Mouse (Mus musculus) large intestine, adult 2 months (tissue): Measurements from ENCODE around the gene Ednrb. TPM values are rescaled to one million over a fixed set of nuclear protein-coding genes. Genes with fewer than 3 reads are reported as not detected.
"Not testable (repeated sequence)": the region's sequence is repeated elsewhere in the genome, so short reads cannot be mapped to it uniquely, and the experiment has no call there.

Experiments used
- DNase-seq: peaks from one replicate; pipeline ENCODE4 v3.0.0-alpha.2; 2012; ENCODE audit warnings: low read depth, low spot score
- WGBS: fragments of 180-500 bp; shearing (Covaris S2); methylation state at CpG from one replicate; pipeline ENCODE4 v1.1.7; 2018; 5-methylcytosine and 5-hydroxymethylcytosine counted together
- polyA plus RNA-seq: library from polyadenylated mRNA; depleted of rRNA; stranded (reverse); fragments of >200 nt; gene quantifications from 2 replicates; pipeline ENCODE4 v1.2.3, GENCODE M21; 2012

Gene Ednrb
- polyA plus RNA-seq, 1 experiment = 4.7 TPM

DNA sequence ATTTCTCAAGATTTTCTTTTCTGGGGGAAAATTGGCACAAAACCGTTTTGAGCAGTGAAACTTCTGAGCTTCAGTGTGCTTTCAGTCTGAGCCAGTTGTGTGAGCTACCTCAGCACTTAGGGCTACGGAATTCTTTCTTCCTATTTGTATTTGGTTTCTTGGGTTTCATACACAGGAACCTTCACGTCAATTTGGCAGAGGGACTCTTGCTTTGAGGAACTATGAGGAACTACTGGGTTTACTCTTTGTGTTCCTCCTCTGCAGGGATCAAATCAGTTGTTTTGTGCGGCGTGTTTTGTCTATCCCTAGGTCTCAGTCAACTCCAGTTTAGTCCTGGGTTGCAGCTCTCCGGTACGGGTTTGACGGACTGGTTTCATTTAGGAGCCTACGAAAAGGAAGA is 17.9 kb downstream of the Ednrb start:
- no peak for DNase-seq
- 83% methylated on average over 9 of the region's 9 CpGs for WGBS

DNA sequence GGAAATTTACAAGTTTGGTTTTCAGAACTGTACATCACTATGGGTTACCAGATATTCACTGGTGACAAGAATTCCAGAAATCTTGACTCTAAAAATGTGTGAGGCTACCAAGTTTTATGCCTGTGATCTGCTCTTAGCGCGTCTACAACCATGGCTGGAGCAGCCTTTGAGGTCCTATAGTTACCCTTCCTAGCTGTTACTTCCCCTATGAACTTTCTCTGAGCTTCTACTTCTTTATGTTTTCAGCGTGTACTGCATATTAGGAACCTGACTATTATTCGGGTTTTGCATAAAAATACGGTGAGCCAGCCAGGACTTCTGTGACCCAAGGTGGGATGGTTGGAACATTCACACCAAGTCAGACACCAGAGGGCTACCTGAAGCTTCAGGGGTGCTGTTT is 18.3 kb downstream of the Ednrb start:
- DNase-seq = no peak
- 91% methylated on average over 5 of the region's 5 CpGs for WGBS

DNA sequence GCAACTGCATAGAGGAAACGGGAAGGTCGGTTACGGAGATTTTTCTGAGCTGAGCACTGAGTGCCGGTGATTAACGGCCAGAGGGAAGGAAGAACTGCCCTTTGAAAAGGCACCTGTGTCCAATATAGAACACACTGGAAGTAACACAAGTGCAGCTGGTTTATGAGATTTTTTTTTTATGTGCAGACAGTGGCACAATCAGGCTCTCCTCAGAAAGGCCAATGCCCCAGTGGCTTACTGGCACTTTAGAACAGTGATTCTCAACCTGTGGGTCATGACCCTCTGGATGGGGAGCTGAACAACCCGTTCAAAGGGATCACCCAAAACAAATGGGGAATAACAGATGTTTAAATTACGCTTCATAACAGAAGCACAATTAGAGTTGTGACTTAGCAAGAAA is 20.7 kb downstream of the Ednrb start:
- no peak for DNase-seq
- 61% methylated on average over 7 of the region's 7 CpGs for WGBS

- WGBS = 34% methylated on average over 1 of the region's 1 CpGs
- no peak for DNase-seq
Measured at GRCm38 (mm10) chr14:103822590-103822989, 21.6 kb downstream of the Ednrb start.

DNA sequence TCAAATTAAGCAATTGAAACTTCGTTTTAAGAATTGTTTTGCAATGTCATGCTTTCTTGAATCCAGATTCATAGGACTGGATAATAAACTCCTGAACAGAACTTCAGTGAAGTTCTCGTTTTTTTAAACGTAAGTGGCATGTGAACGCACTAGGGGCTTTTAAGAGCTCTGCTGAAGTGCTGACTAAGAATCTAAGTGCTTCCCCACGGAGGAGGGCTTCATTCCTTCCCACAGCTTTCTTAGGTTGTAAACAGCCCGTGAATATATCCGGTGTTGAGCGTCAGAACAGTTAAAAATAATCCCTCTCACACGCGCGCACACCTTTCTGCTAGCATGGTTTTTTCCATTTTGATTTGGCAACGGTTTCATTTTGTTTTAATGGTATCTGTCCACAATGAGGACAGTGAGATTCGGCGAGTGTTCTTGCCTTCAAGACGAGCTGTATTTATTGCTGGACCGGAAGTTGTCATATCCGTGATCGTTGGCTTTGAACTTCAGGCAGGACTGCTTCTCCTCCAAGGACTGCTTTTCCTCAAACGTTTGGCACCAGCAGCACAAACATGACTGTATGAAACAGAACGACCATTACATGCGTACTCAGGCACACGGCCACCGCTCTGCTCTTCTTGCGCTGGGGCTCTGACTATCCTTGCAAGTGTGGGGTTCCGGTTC is 27.4 kb downstream of the Ednrb start:
- DNase-seq = no peak
- WGBS = 61% methylated on average over 25 of the region's 25 CpGs

- DNase-seq = no peak
- WGBS = 73% methylated on average over 16 of the region's 16 CpGs
Measured at GRCm38 (mm10) chr14:103815542-103815941, 28.7 kb downstream of the Ednrb start.

DNA sequence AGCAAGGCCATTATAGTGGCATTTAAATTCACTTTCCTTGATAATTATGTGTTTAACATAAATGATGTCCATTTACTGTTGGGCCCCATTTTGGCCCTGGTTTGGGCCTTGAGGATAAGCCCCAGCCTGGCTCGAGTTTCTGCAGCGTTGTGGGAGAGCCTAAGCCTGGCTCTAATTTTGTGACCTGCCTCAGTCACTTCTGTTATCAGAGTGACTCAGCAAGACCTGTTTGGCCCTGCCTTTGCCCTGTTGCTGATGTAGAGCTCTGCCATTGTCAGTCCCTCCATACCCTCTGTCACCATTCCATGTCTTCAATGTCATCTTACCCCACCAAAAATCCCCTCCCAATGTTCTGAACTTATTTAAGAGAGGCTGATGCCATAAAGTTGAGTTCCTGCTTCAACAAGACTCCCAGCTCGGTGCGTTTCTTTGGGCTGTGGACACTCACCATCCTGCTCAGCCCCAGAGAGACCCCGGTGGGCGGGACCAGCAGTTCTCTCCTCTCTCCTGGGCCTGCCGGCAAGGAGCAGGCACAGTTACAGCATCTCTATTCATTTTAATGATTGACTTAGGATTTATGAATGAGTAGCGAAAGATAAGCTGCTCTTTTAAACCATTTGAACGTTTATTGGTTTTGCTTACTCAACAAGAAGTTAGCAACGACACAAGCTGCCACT is 30.0 kb downstream of the Ednrb start:
- WGBS = 52% methylated on average over 10 of the region's 10 CpGs
- no peak for DNase-seq

DNA sequence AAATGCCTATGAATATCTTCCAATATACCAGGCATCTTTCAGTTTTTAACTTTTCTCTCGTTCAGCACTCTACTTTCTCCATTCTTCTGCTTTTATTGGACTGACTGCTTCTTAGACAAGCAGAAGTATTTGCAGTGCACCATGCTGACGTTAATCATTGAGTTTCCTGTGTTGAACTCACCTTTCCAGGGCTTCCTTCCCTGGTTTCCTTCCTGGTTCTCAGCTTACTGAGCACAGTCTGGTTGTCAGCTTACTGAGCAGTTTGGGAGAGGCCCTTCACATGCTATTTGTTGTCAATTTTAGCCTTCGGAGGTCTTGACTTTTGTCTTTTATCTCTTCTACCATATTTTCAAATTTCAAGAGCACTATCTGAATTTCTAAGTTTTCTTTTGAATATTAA is 31.0 kb downstream of the Ednrb start:
- WGBS = 36% methylated on average over 3 of the region's 3 CpGs
- no peak for DNase-seq

DNA sequence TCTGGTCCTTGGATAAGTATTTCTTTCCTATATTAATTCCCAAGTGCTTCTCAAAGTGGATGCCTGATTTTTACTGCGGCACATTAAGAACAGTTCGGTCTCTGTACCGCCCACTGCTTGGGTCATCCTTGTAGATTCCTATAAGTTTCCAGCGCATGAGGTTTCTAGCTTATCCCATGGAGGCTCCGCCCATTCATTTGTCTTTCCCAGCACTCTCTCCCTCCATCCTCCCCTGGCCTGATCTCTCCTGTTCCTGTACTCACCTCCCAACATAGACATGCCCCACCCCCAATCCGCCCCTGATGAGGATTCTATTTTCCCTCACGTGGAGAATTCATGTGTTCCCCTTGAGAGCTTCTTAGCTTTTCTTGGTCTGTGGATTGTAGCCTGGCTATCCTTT is 32.9 kb downstream of the Ednrb start:
- no peak for DNase-seq
- WGBS = 93% methylated on average over 7 of the region's 7 CpGs

DNA sequence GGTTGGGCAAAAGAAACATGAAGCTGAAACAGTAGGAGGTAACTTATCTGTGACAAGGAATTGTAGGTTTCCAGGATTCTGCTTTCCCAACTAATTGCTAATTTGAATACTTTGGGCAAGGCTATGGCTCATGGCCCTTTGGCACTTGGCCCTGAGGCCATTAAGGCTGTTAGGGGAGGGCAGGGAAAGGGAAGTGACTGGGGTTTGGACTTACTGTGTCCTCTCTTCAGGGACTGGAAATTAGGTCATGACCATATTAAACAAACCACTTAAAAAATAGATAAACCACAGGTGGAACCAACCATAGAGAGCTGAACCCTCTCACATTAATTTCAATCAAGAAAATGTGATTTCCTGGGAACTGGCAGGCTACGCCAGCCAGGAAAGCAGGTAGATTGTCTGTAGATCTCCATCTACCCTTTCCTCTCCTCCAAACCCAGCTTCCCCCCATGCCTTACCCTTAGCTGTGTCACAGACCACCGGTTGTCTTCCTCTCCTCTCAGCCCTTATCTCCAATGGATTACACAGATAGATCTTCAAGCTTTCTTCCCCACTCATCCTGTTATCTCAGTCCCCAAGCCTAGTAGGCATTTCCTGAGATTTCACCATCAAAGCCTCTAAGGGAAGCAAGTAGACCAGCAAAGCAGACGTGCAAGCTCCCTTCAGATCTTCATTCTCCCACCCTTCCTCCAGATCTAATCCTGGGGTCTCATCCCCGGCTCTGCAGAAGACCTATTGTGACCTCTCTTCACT is 40.1 kb downstream of the Ednrb start:
- WGBS = 76% methylated on average over 4 of the region's 4 CpGs
- no peak for DNase-seq

GRCm38 (mm10) chr14:103797123-103797522 is 47.1 kb downstream of the Ednrb start:
- WGBS = 79% methylated on average over 3 of the region's 3 CpGs
- DNase-seq = no peak

DNA sequence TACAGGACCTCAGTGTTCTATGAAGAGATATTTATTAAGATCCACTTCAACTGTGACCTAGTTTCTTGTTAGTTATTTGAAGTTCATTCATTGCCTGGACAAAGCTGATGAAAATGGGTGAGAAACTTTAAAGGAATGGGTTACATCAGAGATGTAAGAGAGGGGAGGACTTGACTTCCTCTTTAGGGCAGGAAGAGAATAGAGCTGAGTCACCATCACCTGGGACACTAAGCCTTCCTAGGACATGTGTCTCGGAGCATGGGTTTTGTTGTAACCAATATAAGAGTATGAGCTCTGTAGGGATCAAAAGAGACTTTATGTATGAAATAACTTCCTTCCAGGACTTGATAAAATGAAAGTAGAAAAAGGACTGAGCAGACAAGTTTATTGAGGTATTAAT is 48.6 kb downstream of the Ednrb start:
- WGBS = 78% methylated on average over 1 of the region's 1 CpGs

GRCm38 (mm10) chr14:103793409-103793808 is 50.8 kb downstream of the Ednrb start:
- DNase-seq = no peak
- WGBS = 70% methylated on average over 5 of the region's 5 CpGs

More for the DNA sequence above, 48.6 kb downstream of the Ednrb start:
- DNase-seq = no peak

DNA sequence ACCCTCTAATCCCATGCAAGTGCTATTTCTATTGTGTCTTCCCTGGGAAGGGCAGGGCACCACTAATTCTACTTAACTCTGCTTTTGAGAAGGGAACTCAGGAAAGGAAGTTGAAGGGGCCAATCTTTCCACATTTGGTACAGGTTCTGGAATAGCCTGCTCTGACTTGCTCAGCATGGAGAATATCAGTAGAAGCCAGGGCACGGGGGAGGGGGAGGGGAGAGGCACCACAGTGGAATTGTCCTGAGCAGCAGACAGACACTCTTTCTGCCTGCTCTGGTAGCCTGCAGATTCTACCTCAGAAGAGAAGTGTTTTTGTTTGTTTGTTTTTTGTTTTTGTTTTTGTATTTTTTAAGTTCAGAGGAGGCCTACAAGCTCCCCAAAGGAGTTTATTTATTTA is 51.5 kb downstream of the Ednrb start:
- no peak for DNase-seq
- 46% methylated on average over 1 of the region's 1 CpGs for WGBS

- WGBS = 90% methylated on average over 2 of the region's 2 CpGs
- DNase-seq = no peak
Measured at GRCm38 (mm10) chr14:103787547-103787946, 56.7 kb downstream of the Ednrb start.

- WGBS = 51% methylated on average over 9 of the region's 9 CpGs
- no peak for DNase-seq
Measured at GRCm38 (mm10) chr14:103785096-103785965, 58.9 kb downstream of the Ednrb start.

DNA sequence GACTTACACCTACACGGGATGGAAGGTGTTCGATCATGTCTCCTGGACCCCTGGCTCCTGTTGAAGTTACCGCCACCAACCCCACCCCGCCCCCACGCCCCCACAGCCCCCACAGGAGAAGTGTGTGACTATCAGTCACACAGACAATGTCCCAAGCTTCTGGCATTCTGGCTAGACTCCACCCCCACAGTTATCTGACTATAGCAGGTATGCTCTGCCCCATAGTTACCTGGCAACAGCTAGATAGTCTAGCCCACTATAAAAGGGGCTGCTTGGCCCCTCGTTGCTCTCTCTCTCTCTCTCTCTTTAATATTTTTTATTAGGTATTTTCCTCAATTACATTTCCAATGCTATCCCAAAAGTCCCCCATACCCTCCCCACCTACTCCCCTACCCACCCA is 63.9 kb downstream of the Ednrb start:
- 85% methylated on average over 6 of the region's 6 CpGs for WGBS
- DNase-seq = not testable (repeated sequence)

DNA sequence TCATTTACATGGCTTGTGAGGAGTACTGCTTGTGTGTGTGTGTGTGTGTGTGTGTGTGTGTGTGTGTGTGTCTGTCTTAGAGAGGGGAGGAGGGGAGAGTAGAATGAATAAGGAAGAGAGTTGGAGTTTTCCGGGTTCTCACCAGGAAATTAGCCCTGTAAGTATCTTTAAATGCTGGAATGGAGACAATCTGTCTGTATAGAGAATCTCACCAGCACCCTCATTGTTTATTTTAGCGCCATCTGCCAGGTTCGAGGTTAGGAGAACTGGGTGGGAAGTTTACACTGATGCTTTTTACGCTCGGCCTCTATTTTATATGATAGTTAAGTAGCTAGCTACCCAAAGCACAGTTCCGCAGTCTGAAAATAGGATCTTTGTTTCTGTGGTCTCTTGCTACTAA is 64.9 kb downstream of the Ednrb start:
- 63% methylated on average over 6 of the region's 6 CpGs for WGBS
- no peak for DNase-seq

- peak; percentile 3 for DNase-seq
Measured at GRCm38 (mm10) chr14:103778533-103779151, 65.6 kb downstream of the Ednrb start.

More at GRCm38 (mm10) chr14:103778533-103779151, 65.6 kb downstream of the Ednrb start:
- 54% methylated on average over 13 of the region's 13 CpGs for WGBS
